Mouse (Mus musculus) spleen, adult 2 months (tissue): ENCODE measurements at regions not wholly inside any gene's neighbourhood (a gene's known extent, or its start where the extent isn't known, plus 50 kb on each side); places are given as distances from the start of the nearest gene placed in this dataset.

ENCODE experiments used
- DNase-seq, 2 experiments: peaks; one replicate each; pipeline versions ENCODE4 v3.0.0 to v3.0.0-alpha.2; 2012 to 2021; ENCODE audit warnings: low spot score in 2 of 2, low read depth in 1 of 2
- H3K27ac ChIP-seq: fragments of 200-500 bp; 2 replicates; pipeline ENCODE4 v1.5.1; 2012; ENCODE audit warnings: low read length, inconsistent platforms; ENCODE audit not compliant: insufficient read depth
- H3K27me3 ChIP-seq: fragments of 200-500 bp; 2 replicates; pipeline ENCODE4 v1.6.1; 2012; ENCODE audit warnings: mild to moderate bottlenecking, moderate library complexity, low read length, inconsistent platforms; ENCODE audit not compliant: control insufficient read depth, insufficient read depth
- H3K36me3 ChIP-seq: fragments of 200-500 bp; 2 replicates; pipeline ENCODE4 v1.6.1; 2012; ENCODE audit warnings: mild to moderate bottlenecking, low read length, inconsistent platforms; ENCODE audit not compliant: control insufficient read depth, insufficient read depth
- H3K4me1 ChIP-seq: fragments of 200-500 bp; 2 replicates; pipeline ENCODE4 v1.6.1; 2011; ENCODE audit warnings: inconsistent platforms; ENCODE audit not compliant: control insufficient read depth, insufficient read depth, insufficient read length
- H3K4me3 ChIP-seq: fragments of 200-500 bp; 2 replicates; pipeline ENCODE4 v1.5.1; 2011; ENCODE audit warnings: mild to moderate bottlenecking, inconsistent platforms; ENCODE audit not compliant: insufficient read depth, insufficient read length; ENCODE audit errors: extremely low read depth
- CTCF ChIP-seq: fragments of 200-500 bp; IDR thresholded peaks from 2 replicates; pipeline ENCODE4 v1.5.1; 2011; ENCODE audit warnings: mild to moderate bottlenecking, inconsistent platforms; ENCODE audit not compliant: insufficient read depth, insufficient read length, insufficient replicate concordance; ENCODE audit errors: extremely low read depth
- POLR2A ChIP-seq: fragments of 200-500 bp; IDR thresholded peaks from 2 replicates; pipeline ENCODE4 v1.6.1; 2011; ENCODE audit warnings: low read depth, low read length, inconsistent platforms
- WGBS: fragments of 180-500 bp; shearing (Covaris S2); methylation state at CpG from one replicate; pipeline ENCODE4 v1.1.7; 2018; 5-methylcytosine and 5-hydroxymethylcytosine counted together

GRCm38 (mm10) chr11:19554947-19555770 is 369.0 kb upstream of the Spred2 start:
- no peaks in the 10 kb centered on the region for H3K36me3 ChIP-seq
- H3K27ac ChIP-seq = no peak overlapping the region
- H3K4me3 ChIP-seq = no peak overlapping the region
- no peaks in the 10 kb centered on the region for H3K27me3 ChIP-seq
- H3K4me1 ChIP-seq = no peaks in the 10 kb centered on the region
- DNase-seq = no peak
- WGBS = 56% methylated on average over 9 of the region's 9 CpGs
- TF ChIP-seq POLR2A (no peak), CTCF (no peak)

- WGBS = 90% methylated on average over 7 of the region's 7 CpGs
- no peak for DNase-seq
Measured at GRCm38 (mm10) chr11:19560452-19560851, 363.7 kb upstream of the Spred2 start.

GRCm38 (mm10) chr11:19562668-19563067 is 361.5 kb upstream of the Spred2 start:
- 65% methylated on average over 4 of the region's 4 CpGs for WGBS
- H3K27ac ChIP-seq = no peak overlapping the region
- no peaks in the 10 kb centered on the region for H3K4me1 ChIP-seq
- no peak for DNase-seq
- TF ChIP-seq CTCF (no peak), POLR2A (no peak)
- H3K4me3 ChIP-seq = no peak overlapping the region
- no peaks in the 10 kb centered on the region for H3K36me3 ChIP-seq
- no peaks in the 10 kb centered on the region for H3K27me3 ChIP-seq

More at GRCm38 (mm10) chr11:19560452-19560851, 363.7 kb upstream of the Spred2 start:
- Histone ChIP-seq H3K27me3 (no peaks in the 10 kb centered on the region), H3K27ac (no peak overlapping the region), H3K4me1 (no peaks in the 10 kb centered on the region), H3K36me3 (no peaks in the 10 kb centered on the region), H3K4me3 (no peak overlapping the region)
- no peak for TF ChIP-seq CTCF
- TF ChIP-seq POLR2A = no peak

- WGBS = 88% methylated on average over 7 of the region's 7 CpGs
- no peaks in the 10 kb centered on the region for H3K4me1 ChIP-seq
- DNase-seq = no peak
- H3K27ac ChIP-seq = no peak overlapping the region
- H3K27me3 ChIP-seq = no peaks in the 10 kb centered on the region
- no peak overlapping the region for H3K4me3 ChIP-seq
- H3K36me3 ChIP-seq = no peaks in the 10 kb centered on the region
- TF ChIP-seq CTCF = no peak
- TF ChIP-seq POLR2A = no peak
Measured at GRCm38 (mm10) chr11:19585228-19585627, 338.9 kb upstream of the Spred2 start.

GRCm38 (mm10) chr11:19592506-19593355 is 331.4 kb upstream of the Spred2 start:
- 83% methylated on average over 6 of the region's 6 CpGs for WGBS
- DNase-seq = no peak
- Histone ChIP-seq H3K27ac (no peak overlapping the region), H3K4me1 (no peaks in the 10 kb centered on the region), H3K4me3 (no peak overlapping the region), H3K27me3 (no peaks in the 10 kb centered on the region), H3K36me3 (no peaks in the 10 kb centered on the region)
- no peak for TF ChIP-seq CTCF
- no peak for TF ChIP-seq POLR2A

GRCm38 (mm10) chr11:19595107-19595506 is 329.1 kb upstream of the Spred2 start:
- no peaks in the 10 kb centered on the region for H3K36me3 ChIP-seq
- H3K4me1 ChIP-seq = no peaks in the 10 kb centered on the region
- no peak overlapping the region for H3K27ac ChIP-seq
- H3K27me3 ChIP-seq = no peaks in the 10 kb centered on the region
- 96% methylated on average over 4 of the region's 4 CpGs for WGBS
- no peak for DNase-seq
- TF ChIP-seq POLR2A (no peak), CTCF (no peak)
- H3K4me3 ChIP-seq = no peak overlapping the region
